Mouse (Mus musculus): ENCODE data around the gene Tsr3. TPM values are rescaled to one million over a fixed set of nuclear protein-coding genes. Genes with fewer than 3 reads are reported as not detected.
"Not testable (repeated sequence)": the region's sequence is repeated elsewhere in the genome, so short reads cannot be mapped to it uniquely, and the experiment has no call there.

Gene Tsr3
- polyA plus RNA-seq (2016; fragmentation: Nextera tagmentation; extraction: Ambion mirVana) = 75.4 and 78.6 TPM in 2 replicates

DNA sequence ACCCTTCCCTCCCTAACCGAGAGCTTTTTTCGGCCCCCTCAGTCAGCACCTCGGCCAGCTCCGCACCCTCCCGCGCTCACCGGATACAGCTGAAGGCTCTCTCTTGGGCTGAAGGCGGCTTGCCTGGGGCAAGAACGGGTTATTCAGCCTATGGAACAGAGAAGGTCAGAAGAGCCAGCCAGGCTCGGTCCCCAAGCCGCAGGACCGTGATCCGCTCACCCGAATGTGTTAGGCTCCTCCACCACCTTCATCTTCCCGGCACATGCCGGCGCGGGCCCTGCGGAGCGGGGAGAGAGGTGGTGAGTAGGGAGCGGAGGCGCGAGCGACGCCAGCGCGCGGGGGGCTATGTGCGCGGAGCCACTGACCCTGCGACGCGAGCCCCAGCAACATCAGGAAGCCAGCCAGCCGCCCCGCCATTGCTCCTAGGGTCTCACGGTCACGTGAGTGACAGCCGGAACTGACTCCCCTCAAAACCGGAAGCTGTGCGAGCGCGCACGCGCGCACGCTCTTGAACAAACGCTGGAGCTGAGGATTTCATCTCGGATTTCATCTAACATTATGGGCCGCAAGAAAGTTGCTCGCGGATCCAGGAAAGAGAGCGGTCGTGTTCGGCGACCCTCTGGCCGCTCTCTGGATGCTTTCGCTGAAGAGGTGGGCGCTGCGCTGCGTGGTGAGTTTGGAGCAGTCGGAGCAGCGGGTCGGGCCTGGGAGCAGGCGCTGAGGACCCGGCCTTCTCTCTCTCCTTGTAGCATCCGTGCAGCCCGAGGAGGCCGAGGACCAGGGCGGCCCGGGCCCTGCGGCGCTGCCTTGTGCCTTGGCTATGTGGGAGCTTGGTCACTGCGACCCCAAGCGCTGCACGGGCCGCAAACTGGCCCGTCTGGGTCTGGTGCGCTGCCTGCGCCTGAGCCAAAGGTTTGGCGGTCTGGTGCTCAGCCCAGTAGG lies at the start of gene Tsr3, which contains the start of gene Gnptg:
Gene Tsr3 (plus strand): TSS at position 476 of the 942 bp plus-strand sequence.
Gene Gnptg (minus strand): TSS at position 430 of the 942 bp plus-strand sequence.
- no peaks in the 10 kb centered on the region for H3K9me3 ChIP-seq
- H3K4me3 ChIP-seq = peak within 1 kb of the TSS; percentile 100
- H3K4me1 ChIP-seq = peaks cover 28% of the 10 kb centered on the region
- H3K27me3 ChIP-seq (replicated peaks; ENCODE audit: low read depth, poor library complexity, severe bottlenecking) = no peaks in the 10 kb centered on the region
- WGBS = under 1% methylated on average over 80 of the region's 80 CpGs
- H3K27ac ChIP-seq (replicated peaks) = peak within 1 kb of the TSS; percentile 93
- H3K36me3 ChIP-seq (replicated peaks) = peaks cover 61% of the 10 kb centered on the region
- DNase-seq (ENCODE audit: low spot score) = peak; percentile 94

DNA sequence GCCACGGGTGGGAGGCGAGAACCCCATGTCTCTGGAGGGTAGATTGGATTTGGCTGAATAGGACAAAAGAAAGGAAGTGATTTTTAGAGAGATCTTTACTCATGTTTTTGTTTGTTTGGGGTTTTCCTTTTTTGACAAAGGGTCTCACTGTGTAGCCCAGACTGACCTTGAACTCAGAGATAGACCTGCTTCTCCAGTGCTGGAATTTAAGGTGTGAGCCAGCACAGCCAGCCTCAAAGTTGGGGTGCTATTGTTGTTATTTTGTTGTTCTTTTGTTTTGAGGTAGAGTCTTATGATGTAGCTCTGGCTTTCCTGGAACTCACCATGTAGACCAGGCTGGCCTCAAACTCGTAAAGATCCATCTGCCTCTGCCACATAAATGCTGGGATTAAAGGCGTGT lies 37.6 kb upstream of the Tsr3 start:
- DNase-seq (ENCODE audit: low spot score) = no peak
- no peaks in the 10 kb centered on the region for H3K4me1 ChIP-seq
- 92% methylated on average over 4 of the region's 4 CpGs for WGBS
- no peak overlapping the region for H3K4me3 ChIP-seq
- no peak overlapping the region for H3K27ac ChIP-seq (replicated peaks)
- no peaks in the 10 kb centered on the region for H3K27me3 ChIP-seq (replicated peaks; ENCODE audit: low read depth, poor library complexity, severe bottlenecking)
- no peaks in the 10 kb centered on the region for H3K9me3 ChIP-seq
- H3K36me3 ChIP-seq (replicated peaks) = peaks cover 86% of the 10 kb centered on the region

GRCm38 (mm10) chr17:25210006-25210405 lies 30.0 kb upstream of the Tsr3 start:
- WGBS = 93% methylated on average over 4 of the region's 4 CpGs
- Histone ChIP-seq H3K9me3 (no peaks in the 10 kb centered on the region), H3K27me3 (replicated peaks; ENCODE audit: low read depth, poor library complexity, severe bottlenecking) (no peaks in the 10 kb centered on the region), H3K36me3 (replicated peaks) (peaks cover 98% of the 10 kb centered on the region), H3K4me3 (no peak overlapping the region), H3K27ac (replicated peaks) (no peak overlapping the region), H3K4me1 (no peaks in the 10 kb centered on the region)
- no peak for DNase-seq (ENCODE audit: low spot score)

GRCm38 (mm10) chr17:25210680-25211466 lies 29.1 kb upstream of the Tsr3 start:
- Histone ChIP-seq H3K4me1 (no peaks in the 10 kb centered on the region), H3K9me3 (no peaks in the 10 kb centered on the region), H3K27ac (replicated peaks) (no peak overlapping the region), H3K4me3 (no peak overlapping the region), H3K27me3 (replicated peaks; ENCODE audit: low read depth, poor library complexity, severe bottlenecking) (no peaks in the 10 kb centered on the region), H3K36me3 (replicated peaks) (peaks cover 98% of the 10 kb centered on the region)
- 89% methylated on average over 15 of the region's 15 CpGs for WGBS
- no peak for DNase-seq (ENCODE audit: low spot score)

DNA sequence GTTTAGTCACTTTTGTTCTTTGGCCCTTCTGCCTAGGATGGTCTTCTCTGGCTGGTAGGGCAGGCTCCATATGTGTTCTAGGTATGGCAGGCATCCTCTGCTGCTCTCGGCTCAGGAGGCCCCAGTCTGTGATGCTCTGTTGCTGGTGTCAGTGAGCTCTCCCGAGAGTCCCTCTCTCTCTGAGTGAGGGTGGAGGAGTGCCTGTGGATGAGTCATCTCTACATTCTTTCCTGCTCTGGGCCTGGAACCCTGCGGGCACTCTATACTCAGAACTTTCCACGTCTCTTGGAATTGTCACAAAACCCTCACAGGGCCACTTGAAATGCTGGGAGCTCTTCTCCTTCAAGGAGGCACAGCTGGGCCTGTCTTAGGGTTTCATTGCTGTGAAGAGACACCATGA lies 28.3 kb upstream of the Tsr3 start:
- Histone ChIP-seq H3K4me3 (no peak overlapping the region), H3K4me1 (no peaks in the 10 kb centered on the region), H3K27ac (replicated peaks) (no peak overlapping the region), H3K9me3 (no peaks in the 10 kb centered on the region), H3K27me3 (replicated peaks; ENCODE audit: low read depth, poor library complexity, severe bottlenecking) (no peaks in the 10 kb centered on the region), H3K36me3 (replicated peaks) (peaks cover 98% of the 10 kb centered on the region)
- DNase-seq (ENCODE audit: low spot score) = no peak
- 93% methylated on average over 4 of the region's 4 CpGs for WGBS

- WGBS = 89% methylated on average over 3 of the region's 3 CpGs
- no peaks in the 10 kb centered on the region for H3K4me1 ChIP-seq
- H3K27me3 ChIP-seq (replicated peaks; ENCODE audit: low read depth, poor library complexity, severe bottlenecking) = 0 out of 2 replicates have a peak, but pooled peaks cover 2% of the 10 kb centered on the region
- no peaks in the 10 kb centered on the region for H3K9me3 ChIP-seq
- no peak overlapping the region for H3K27ac ChIP-seq (replicated peaks)
- no peak overlapping the region for H3K4me3 ChIP-seq
- no peak for DNase-seq (ENCODE audit: low spot score)
- H3K36me3 ChIP-seq (replicated peaks) = peaks cover 89% of the 10 kb centered on the region
These were observed 24.5 kb upstream of the Tsr3 start for GRCm38 (mm10) chr17:25215431-25215830.

DNA sequence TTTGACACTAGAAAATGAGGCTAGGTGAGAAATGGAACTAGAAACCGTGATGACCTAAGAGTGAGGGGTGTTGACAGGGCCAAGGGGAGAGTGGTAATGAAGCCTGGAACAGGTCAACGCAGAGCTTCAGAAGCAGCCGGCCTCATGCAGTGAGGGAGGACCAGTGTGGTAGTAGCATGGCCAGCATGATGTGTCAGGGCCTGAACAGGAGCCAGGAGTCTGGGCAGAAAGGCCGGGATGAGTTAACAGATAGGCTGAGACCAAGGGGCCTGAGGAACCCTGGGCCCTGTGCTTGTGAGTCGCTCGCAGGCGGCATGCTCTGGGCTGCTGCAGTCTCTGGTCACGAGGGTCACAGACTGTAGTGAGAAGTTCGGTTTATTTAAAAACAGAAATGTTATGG lies 21.0 kb upstream of the Tsr3 start:
- no peaks in the 10 kb centered on the region for H3K9me3 ChIP-seq
- no peak for DNase-seq (ENCODE audit: low spot score)
- H3K4me1 ChIP-seq = peaks cover 18% of the 10 kb centered on the region
- 90% methylated on average over 9 of the region's 9 CpGs for WGBS
- H3K27me3 ChIP-seq (replicated peaks; ENCODE audit: low read depth, poor library complexity, severe bottlenecking) = 0 out of 2 replicates have a peak, but pooled peaks cover 17% of the 10 kb centered on the region
- peaks cover 66% of the 10 kb centered on the region for H3K36me3 ChIP-seq (replicated peaks)
- no peak overlapping the region for H3K4me3 ChIP-seq
- H3K27ac ChIP-seq (replicated peaks) = no peak overlapping the region

DNA sequence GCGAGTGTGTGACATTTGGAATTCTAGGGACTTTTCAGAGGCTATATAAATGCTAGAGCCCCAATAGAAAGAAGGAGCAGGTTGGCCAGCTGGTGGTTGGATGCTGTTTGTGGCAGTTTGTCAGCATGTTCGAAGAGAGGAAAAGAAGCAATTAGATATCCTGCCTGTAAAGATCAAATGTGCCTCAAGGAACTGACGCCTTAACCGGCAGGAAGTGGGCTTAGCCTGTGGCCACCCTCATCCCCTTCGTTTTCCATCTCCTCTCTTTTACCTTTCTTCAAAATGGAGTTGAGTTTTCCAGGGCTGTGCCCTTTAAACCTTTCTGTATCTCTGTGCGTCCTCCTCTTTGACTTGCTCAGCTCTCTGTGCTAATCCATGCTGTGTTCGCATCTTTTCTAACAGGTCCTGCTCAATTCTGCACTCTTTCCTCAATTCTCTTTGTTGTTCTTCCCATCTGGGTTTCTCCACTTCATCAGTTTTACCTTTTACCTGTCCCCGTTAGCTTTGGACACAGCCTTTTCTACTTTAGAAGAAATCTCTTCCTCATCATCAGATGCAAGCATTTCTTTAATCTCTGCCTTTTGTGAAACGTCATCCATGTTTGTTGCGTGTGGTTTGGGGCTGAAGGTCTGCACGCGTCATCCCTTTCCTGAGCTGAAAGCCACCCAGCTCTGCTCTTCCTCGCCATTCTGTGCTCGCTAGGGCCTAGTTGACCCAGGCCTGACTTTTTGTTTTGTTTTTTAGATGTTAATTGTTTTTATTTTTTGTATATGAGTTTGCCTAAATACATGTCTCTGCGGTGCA lies 20.3 kb upstream of the Tsr3 start:
- no peak overlapping the region for H3K27ac ChIP-seq (replicated peaks)
- no peak overlapping the region for H3K4me3 ChIP-seq
- WGBS = 91% methylated on average over 15 of the region's 15 CpGs
- no peak for DNase-seq (ENCODE audit: low spot score)
- no peaks in the 10 kb centered on the region for H3K9me3 ChIP-seq
- H3K4me1 ChIP-seq = peaks cover 18% of the 10 kb centered on the region
- H3K27me3 ChIP-seq (replicated peaks; ENCODE audit: low read depth, poor library complexity, severe bottlenecking) = 0 out of 2 replicates have a peak, but pooled peaks cover 17% of the 10 kb centered on the region
- H3K36me3 ChIP-seq (replicated peaks) = peaks cover 64% of the 10 kb centered on the region

DNA sequence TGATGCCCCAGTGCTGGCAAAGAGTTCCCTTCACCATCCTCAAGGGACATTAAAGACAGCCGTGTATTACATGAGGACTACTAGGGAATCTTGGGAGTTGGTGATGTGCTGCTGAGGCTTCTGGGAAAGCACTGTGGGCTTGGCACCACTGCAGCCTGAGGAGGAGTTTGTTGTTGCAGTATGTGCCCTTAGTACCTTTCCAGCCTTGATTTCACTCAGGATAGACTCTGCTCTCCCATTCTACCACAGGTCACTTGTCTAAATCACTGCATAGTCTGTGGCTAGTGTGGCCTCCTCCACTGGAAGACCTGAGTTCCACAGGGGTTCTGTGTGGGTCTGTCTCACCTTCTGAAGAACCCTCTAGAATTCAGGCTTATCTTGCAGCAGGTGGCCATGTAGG lies 19.2 kb upstream of the Tsr3 start:
- H3K4me3 ChIP-seq = no peak overlapping the region; the same call in 1 of the 2 replicates
- H3K27me3 ChIP-seq (replicated peaks; ENCODE audit: low read depth, poor library complexity, severe bottlenecking) = 0 out of 2 replicates have a peak, but pooled peaks cover 17% of the 10 kb centered on the region
- 94% methylated on average over 1 of the region's 1 CpGs for WGBS

DNA sequence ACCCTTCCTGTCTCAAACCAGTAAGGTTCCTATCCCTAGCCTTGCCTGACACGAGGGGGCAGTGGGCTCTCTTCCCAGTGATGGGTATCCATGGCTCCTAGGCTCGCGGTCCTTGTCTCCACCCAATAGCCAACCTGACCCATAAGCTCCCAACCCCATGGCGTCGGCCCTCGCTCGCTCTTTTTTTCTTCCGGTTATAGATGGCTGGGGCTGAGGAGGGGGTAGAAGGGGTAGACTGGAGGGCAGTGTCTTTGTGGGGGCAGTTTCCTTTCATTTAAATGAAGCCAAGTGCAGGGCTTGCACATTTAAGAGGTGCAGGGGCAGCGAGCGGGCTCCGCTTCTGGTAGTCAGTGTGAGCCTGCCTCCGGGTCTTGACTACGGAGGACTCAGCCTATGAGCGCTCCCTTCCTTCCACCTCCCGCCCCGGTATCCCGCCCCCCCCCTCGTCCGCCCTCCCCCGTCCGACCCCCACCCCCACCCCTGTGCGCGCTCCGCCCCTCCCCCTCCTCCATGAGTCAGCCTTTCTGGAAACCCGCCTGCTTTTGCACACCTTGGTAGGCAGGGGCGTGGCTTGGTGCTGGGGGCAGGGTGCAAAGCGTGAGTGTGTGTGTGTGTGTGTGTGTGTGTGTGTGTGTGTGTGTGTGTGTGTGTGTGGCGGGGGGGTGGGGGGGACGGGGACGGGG lies 18.0 kb upstream of the Tsr3 start:
- WGBS = under 1% methylated on average over 25 of the region's 30 CpGs
- DNase-seq (ENCODE audit: low spot score) = peak; percentile 74
- H3K4me3 ChIP-seq = peak overlapping the region; percentile 60
- peak overlapping the region; percentile 61 for H3K27ac ChIP-seq (replicated peaks)
- peaks cover 64% of the 10 kb centered on the region for H3K36me3 ChIP-seq (replicated peaks)
- H3K4me1 ChIP-seq = peaks cover 18% of the 10 kb centered on the region
- H3K9me3 ChIP-seq = no peaks in the 10 kb centered on the region
- 0 out of 2 replicates have a peak, but pooled peaks cover 17% of the 10 kb centered on the region for H3K27me3 ChIP-seq (replicated peaks; ENCODE audit: low read depth, poor library complexity, severe bottlenecking)

More for the DNA sequence above, 19.2 kb upstream of the Tsr3 start:
- DNase-seq (ENCODE audit: low spot score) = no peak
- H3K4me1 ChIP-seq = peaks cover 18% of the 10 kb centered on the region
- no peaks in the 10 kb centered on the region for H3K9me3 ChIP-seq
- peaks cover 63% of the 10 kb centered on the region for H3K36me3 ChIP-seq (replicated peaks)
- no peak overlapping the region for H3K27ac ChIP-seq (replicated peaks)

- peak overlapping the region; percentile 42; the same call in 1 of the 2 replicates for H3K27ac ChIP-seq (replicated peaks)
- DNase-seq (ENCODE audit: low spot score); H3K9me3 ChIP-seq: not testable (repeated sequence)
- peak overlapping the region; percentile 60 for H3K4me3 ChIP-seq
- peaks cover 67% of the 10 kb centered on the region for H3K36me3 ChIP-seq (replicated peaks)
- 10% methylated on average over 19 of the region's 28 CpGs for WGBS
- peaks cover 18% of the 10 kb centered on the region for H3K4me1 ChIP-seq
- 0 out of 2 replicates have a peak, but pooled peaks cover 17% of the 10 kb centered on the region for H3K27me3 ChIP-seq (replicated peaks; ENCODE audit: low read depth, poor library complexity, severe bottlenecking)
These were observed 17.4 kb upstream of the Tsr3 start for GRCm38 (mm10) chr17:25222504-25222940.

All from embryonic facial prominence, embryonic 10.5 days (tissue).